Mouse (Mus musculus): ENCODE measurements around the gene Mllt6.

Gene Mllt6

GRCm38 (mm10) chr11:97664771-97665240 lies 1.6 kb downstream of the Mllt6 start:
- in situ Hi-C loops (cut with MboI; ENCODE audit: unreplicated experiment in 2 of 2), result no loop called here

GRCm38 (mm10) chr11:97665431-97665830 lies 2.2 kb downstream of the Mllt6 start:
- in situ Hi-C loops (cut with MboI; ENCODE audit: unreplicated experiment in 2 of 2), result no loop called here

- in situ Hi-C loops (cut with MboI; ENCODE audit: unreplicated experiment in 2 of 2), result no loop called here
Observed at GRCm38 (mm10) chr11:97666221-97666620, 3.0 kb downstream of the Mllt6 start.

- in situ Hi-C loops (cut with MboI; ENCODE audit: unreplicated experiment in 2 of 2), result no loop called here
Observed at GRCm38 (mm10) chr11:97666794-97667193, 3.6 kb downstream of the Mllt6 start.

- in situ Hi-C loops (cut with MboI; ENCODE audit: unreplicated experiment in 2 of 2), result no loop called here
Observed at GRCm38 (mm10) chr11:97668160-97668559, 4.9 kb downstream of the Mllt6 start.

- in situ Hi-C loops (cut with MboI; ENCODE audit: unreplicated experiment in 2 of 2), result no loop called here
Observed at GRCm38 (mm10) chr11:97669268-97669667, 6.1 kb downstream of the Mllt6 start.

GRCm38 (mm10) chr11:97669829-97670228 lies 6.6 kb downstream of the Mllt6 start:
- in situ Hi-C loops (cut with MboI; ENCODE audit: unreplicated experiment in 2 of 2), result no loop called here

GRCm38 (mm10) chr11:97670234-97671176 lies 7.3 kb downstream of the Mllt6 start:
- in situ Hi-C loops (cut with MboI; ENCODE audit: unreplicated experiment in 2 of 2), result no loop called here

GRCm38 (mm10) chr11:97671177-97671527 lies 7.9 kb downstream of the Mllt6 start:
- in situ Hi-C loops (cut with MboI; ENCODE audit: unreplicated experiment in 2 of 2), result no loop called here

GRCm38 (mm10) chr11:97673148-97673547 lies 9.9 kb downstream of the Mllt6 start:
- in situ Hi-C loops (cut with MboI; ENCODE audit: unreplicated experiment in 2 of 2), result no loop called here

GRCm38 (mm10) chr11:97676050-97676754 lies 13.0 kb downstream of the Mllt6 start:
- in situ Hi-C loops (cut with MboI; ENCODE audit: unreplicated experiment in 2 of 2), result no loop called here

GRCm38 (mm10) chr11:97677381-97677780 lies 14.2 kb downstream of the Mllt6 start:
- in situ Hi-C loops (cut with MboI; ENCODE audit: unreplicated experiment in 2 of 2), result no loop called here

GRCm38 (mm10) chr11:97677842-97678241 lies 14.6 kb downstream of the Mllt6 start:
- in situ Hi-C loops (cut with MboI; ENCODE audit: unreplicated experiment in 2 of 2), result no loop called here

- in situ Hi-C loops (cut with MboI; ENCODE audit: unreplicated experiment in 2 of 2), result no loop called here
Observed at GRCm38 (mm10) chr11:97678301-97678700, 15.1 kb downstream of the Mllt6 start.

GRCm38 (mm10) chr11:97680430-97680829 lies 17.2 kb downstream of the Mllt6 start:
- in situ Hi-C loops (cut with MboI; ENCODE audit: unreplicated experiment in 2 of 2), result no loop called here

- in situ Hi-C loops (cut with MboI; ENCODE audit: unreplicated experiment in 2 of 2), result no loop called here
Observed at GRCm38 (mm10) chr11:97682504-97683055, 19.4 kb downstream of the Mllt6 start.

GRCm38 (mm10) chr11:97684063-97684680 lies 21.0 kb downstream of the Mllt6 start:
- in situ Hi-C loops (cut with MboI; ENCODE audit: unreplicated experiment in 2 of 2), result no loop called here

- in situ Hi-C loops (cut with MboI; ENCODE audit: unreplicated experiment in 2 of 2), result no loop called here
Observed at GRCm38 (mm10) chr11:97684766-97685165, 21.6 kb downstream of the Mllt6 start.

- in situ Hi-C loops (cut with MboI; ENCODE audit: unreplicated experiment in 2 of 2), result no loop called here
Observed at GRCm38 (mm10) chr11:97685613-97686321, 22.6 kb downstream of the Mllt6 start, which contains the start of gene Cisd3. Cisd3 (plus strand) TSS chr11:97685826.

- in situ Hi-C loops (cut with MboI; ENCODE audit: unreplicated experiment in 2 of 2), result no loop called here
Observed at GRCm38 (mm10) chr11:97686322-97686908, 23.2 kb downstream of the Mllt6 start.

Measured in v-Abl transformed pro-B cells (cell line).